Mouse (Mus musculus) C2C12 (cell line): ENCODE data around the gene Kcnt1.

Experiments
- CEBPB ChIP-seq: IDR thresholded peaks from one replicate; pipeline ENCODE4 v1.6.1; 2011; ENCODE audit warnings: low read depth, mild to moderate bottlenecking, control low read depth, moderate library complexity
- CTCF ChIP-seq: IDR thresholded peaks from one replicate; pipeline ENCODE4 v1.5.1; 2011; ENCODE audit not compliant: control insufficient read depth, insufficient read depth, insufficient read length
- MAX ChIP-seq: IDR thresholded peaks from one replicate; pipeline ENCODE4 v1.6.1; 2011; ENCODE audit warnings: mild to moderate bottlenecking, control low read depth
- MYOD1 ChIP-seq: IDR thresholded peaks from one replicate; pipeline ENCODE4 v1.6.1; 2011; ENCODE audit warnings: low read depth; ENCODE audit not compliant: control insufficient read depth, insufficient read length
- MYOG ChIP-seq: IDR thresholded peaks from one replicate; pipeline ENCODE4 v1.6.1; 2011; ENCODE audit not compliant: control insufficient read depth, insufficient read length; ENCODE audit errors: extremely low read depth

DNA sequence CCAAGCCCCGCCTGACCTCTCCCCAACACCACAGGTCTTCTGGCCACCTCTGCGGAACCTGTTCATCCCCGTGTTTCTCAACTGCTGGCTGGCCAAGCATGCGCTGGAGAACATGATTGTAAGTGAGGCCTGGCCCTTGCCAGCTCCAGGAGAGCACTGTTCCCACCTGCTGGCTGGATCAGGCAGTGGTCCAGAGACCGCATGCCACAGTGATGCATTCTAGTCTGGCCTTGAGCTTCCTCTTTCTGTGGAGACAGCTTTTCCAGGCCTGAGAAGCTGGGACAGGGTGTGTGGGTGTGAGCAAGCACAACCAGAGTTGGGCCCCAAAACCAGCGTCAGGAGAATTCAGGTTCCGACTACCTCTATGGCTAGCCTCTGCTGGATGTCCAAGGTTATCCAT, 28.9 kb downstream of the Kcnt1 start:
- TF ChIP-seq CTCF (no peak), CEBPB (no peak), MAX (no peak), MYOD1 (no peak), MYOG (no peak)
